9 mouse cellular contexts compared by ENCODE assay signal in genomic region chr10:84851981-84852979, GRCm38 (mm10).
DNase-seq lines count a peak whose midpoint lies in the region; ATAC-seq and TF ChIP-seq lines count a peak whose summit lies in the region.
"Had no signal": no experiment of that assay in that cellular context is flagged by ENCODE, and none has a peak within 500 bp of the region (broad histone marks: within the 10 kb centered on the region; RNA-seq: fewer than 3 reads in every experiment).

No protein-coding gene starts in this region.

- peak overlapping the region; percentile 6; the same call in 1 of the 2 replicates for H3K9ac ChIP-seq in forebrain, embryonic 14.5 days (ENCODE audit: low read length)
- 0 out of 2 replicates have a peak overlapping the region, but pooled peaks have one; percentile 21 for H3K9ac ChIP-seq in heart, embryonic 16.5 days (ENCODE audit: low read length)
- H3K9ac ChIP-seq: limb, embryonic 15.5 days had no signal

- H3K4me1 ChIP-seq in forebrain, embryonic 14.5 days (ENCODE audit: control insufficient read depth, insufficient read depth, low read length) = peaks cover 13% of the 10 kb centered on the region
- peaks cover 13% of the 10 kb centered on the region for H3K4me1 ChIP-seq in heart, embryonic 16.5 days (ENCODE audit: control insufficient read depth, insufficient read depth, low read length)

- TF ChIP-seq CTCF in layer of hippocampus, adult 2 months (conservative IDR thresholded peaks at IDR 0.05) = no peak

- WGBS in forebrain, embryonic 14.5 days = 18% methylated on average over 12 of the region's 12 CpGs
- 26% methylated on average over 12 of the region's 12 CpGs for WGBS in heart, embryonic 16.5 days

- no peaks in the 10 kb centered on the region for H3K36me3 ChIP-seq in forebrain, embryonic 14.5 days (ENCODE audit: control insufficient read depth, insufficient read depth, low read length)
- no peaks in the 10 kb centered on the region for H3K36me3 ChIP-seq in heart, embryonic 16.5 days (ENCODE audit: control insufficient read depth, insufficient read depth)
- H3K36me3 ChIP-seq: limb, embryonic 15.5 days had no signal

- 0 out of 2 replicates have a peak overlapping the region, but pooled peaks have one; percentile 4 for H3K4me2 ChIP-seq in forebrain, embryonic 14.5 days (ENCODE audit: low read length)
- H3K4me2 ChIP-seq in heart, embryonic 16.5 days (ENCODE audit: low read depth, low read length) = peak overlapping the region; percentile 33; the same call in 1 of the 2 replicates
- H3K4me2 ChIP-seq: limb, embryonic 15.5 days had no signal

- peak overlapping the region; percentile 40 for H3K27ac ChIP-seq in forebrain, embryonic 14.5 days (ENCODE audit: low read depth, low read length)
- peak overlapping the region; percentile 56; the same call in 1 of the 2 replicates for H3K27ac ChIP-seq in heart, embryonic 16.5 days (ENCODE audit: low read length)
- peak overlapping the region; percentile 43; the same call in 1 of the 2 replicates for H3K27ac ChIP-seq in layer of hippocampus, adult 2 months
- H3K27ac ChIP-seq: limb, embryonic 15.5 days had no signal

- no peak overlapping the region for H3K4me3 ChIP-seq in forebrain, embryonic 14.5 days (ENCODE audit: low read depth, low read length)
- H3K4me3 ChIP-seq in heart, embryonic 16.5 days (ENCODE audit: low read length) = no peak overlapping the region
- H3K4me3 ChIP-seq in layer of hippocampus, adult 2 months = no peak overlapping the region
- H3K4me3 ChIP-seq: limb, embryonic 15.5 days had no signal

- H3K27me3 ChIP-seq in forebrain, embryonic 14.5 days (replicated peaks; ENCODE audit: control insufficient read depth, insufficient read depth, low read length) = no peaks in the 10 kb centered on the region
- peaks cover 4% of the 10 kb centered on the region for H3K27me3 ChIP-seq in heart, embryonic 16.5 days (ENCODE audit: control insufficient read depth, insufficient read depth, low read length)
- H3K27me3 ChIP-seq: limb, embryonic 15.5 days had no signal

- ATAC-seq in forebrain, embryonic 14.5 days = peak; percentile 92
- ATAC-seq in heart, embryonic 16.5 days (replicated peaks; ENCODE audit: extremely low read depth, insufficient read depth, low FRiP score) = peak; percentile 89

- peak; percentile 48 for DNase-seq in urinary bladder, postnatal 14 days (ENCODE audit: low spot score)
- DNase-seq in urinary bladder, adult 18-20 months (ENCODE audit: low spot score in 2 of 2) = no peak
- peak; percentile 92 for DNase-seq in forebrain, embryonic 14.5 days (ENCODE audit: low spot score)
- peak; percentile 70 to 71 for DNase-seq in layer of hippocampus, adult 2 months (ENCODE audit: low spot score in 2 of 2)
- DNase-seq in lung, postnatal 36 days = peak; percentile 56
- DNase-seq in right cerebral cortex, postnatal 25 days = peak; percentile 63
- no peak for DNase-seq in spleen, postnatal 4 days (ENCODE audit: low spot score in 2 of 2)

- no peaks in the 10 kb centered on the region for H3K9me3 ChIP-seq in forebrain, embryonic 14.5 days (replicated peaks; ENCODE audit: control insufficient read depth, low read length)
- H3K9me3 ChIP-seq in heart, embryonic 16.5 days (replicated peaks; ENCODE audit: control insufficient read depth, low read length) = no peaks in the 10 kb centered on the region
- H3K9me3 ChIP-seq: limb, embryonic 15.5 days had no signal

Comparison
In these comparisons a context has a peak if more than half of its experiments do, and no peak if none do; other contexts are left out.
1. DNase-seq: peak in urinary bladder, postnatal 14 days (single experiment), forebrain, embryonic 14.5 days (single experiment), layer of hippocampus, adult 2 months (2 of 2), lung, postnatal 36 days (single experiment) and right cerebral cortex, postnatal 25 days (single experiment); none in urinary bladder, adult 18-20 months (0 of 2) and spleen, postnatal 4 days (0 of 2).
2. Peak in every context shown above with its lines, with median percentiles within 50 percentile points of each other: H3K27ac ChIP-seq.